Mouse (Mus musculus) frontal cortex, adult 2 months (tissue): ENCODE results near the gene Atp10a. TPM values are rescaled to one million over a fixed set of nuclear protein-coding genes. Genes with fewer than 3 reads are reported as not detected.
A peak's percentile ranks its signal among the peaks of the same experiment; 100 is the strongest.

ENCODE experiments used
- DNase-seq, 2 experiments: peaks; one replicate each; pipeline ENCODE4 v3.0.0; 2022; ENCODE audit warnings: low spot score in 1 of 2; ENCODE audit errors: extremely low spot score in 1 of 2
- polyA plus RNA-seq: library from polyadenylated mRNA; depleted of rRNA; stranded (reverse); fragments of >200 nt; gene quantifications from 2 replicates; pipeline ENCODE4 v1.2.3, GENCODE M21; 2012; rRNA removed

The Atp10a gene
- 9.1 and 9.2 TPM in 2 replicates for polyA plus RNA-seq

GRCm38 (mm10) chr7:58655866-58656265 is at the start of gene Atp10a:
Atp10a (plus strand) TSS chr7:58656166.
- no peak for DNase-seq

GRCm38 (mm10) chr7:58618048-58618447 is 37.9 kb upstream of the Atp10a start:
- DNase-seq: no peak

- peak in 1 of 2 experiments; percentile 4 for DNase-seq
These were observed 29.4 kb upstream of the Atp10a start for GRCm38 (mm10) chr7:58626305-58627155.

DNA sequence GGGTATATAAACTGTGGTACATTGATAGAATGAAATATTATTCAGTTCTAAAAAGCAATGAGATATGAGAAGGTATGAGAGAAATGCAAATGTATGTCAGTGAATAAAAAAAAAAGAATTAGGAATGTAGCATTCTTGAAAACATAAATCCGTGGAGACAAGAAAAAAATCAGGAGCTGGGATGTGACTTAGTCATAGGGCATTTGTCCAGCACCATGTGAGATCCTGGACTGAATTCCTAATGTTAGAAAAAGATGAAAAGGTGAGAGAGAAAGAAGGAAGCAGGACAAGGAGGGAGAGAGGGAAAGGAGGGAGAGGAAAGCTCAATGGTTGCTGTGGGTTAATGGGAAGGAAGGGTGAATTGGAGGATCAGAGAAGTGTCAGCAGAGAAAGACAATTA is 28.6 kb upstream of the Atp10a start:
- DNase-seq: no peak

GRCm38 (mm10) chr7:58629233-58629632 is 26.7 kb upstream of the Atp10a start:
- no peak for DNase-seq

- no peak for DNase-seq
These were observed 22.3 kb upstream of the Atp10a start for GRCm38 (mm10) chr7:58633683-58634082.

- DNase-seq: no peak
These were observed 16.3 kb upstream of the Atp10a start for GRCm38 (mm10) chr7:58639676-58640075.

DNA sequence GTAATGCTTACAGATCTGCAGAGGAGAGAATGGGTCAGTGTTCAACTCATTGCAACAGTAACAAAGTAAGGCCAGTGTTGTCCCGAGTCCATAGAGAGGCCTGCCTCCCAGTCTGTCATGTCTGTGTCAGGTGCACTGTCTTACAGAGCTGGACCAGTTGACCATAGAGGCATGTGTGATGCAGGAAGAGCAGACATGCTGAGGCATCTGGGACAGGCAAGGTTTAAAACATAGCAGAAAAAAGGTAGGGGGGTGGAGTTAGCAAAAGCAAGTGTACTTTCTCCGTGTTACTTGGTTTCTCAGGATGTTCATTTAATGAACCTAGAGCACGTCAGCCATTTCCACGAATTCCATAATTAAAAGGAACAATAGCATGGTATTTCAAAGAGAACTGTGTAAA is 15.5 kb upstream of the Atp10a start:
- no peak for DNase-seq

DNA sequence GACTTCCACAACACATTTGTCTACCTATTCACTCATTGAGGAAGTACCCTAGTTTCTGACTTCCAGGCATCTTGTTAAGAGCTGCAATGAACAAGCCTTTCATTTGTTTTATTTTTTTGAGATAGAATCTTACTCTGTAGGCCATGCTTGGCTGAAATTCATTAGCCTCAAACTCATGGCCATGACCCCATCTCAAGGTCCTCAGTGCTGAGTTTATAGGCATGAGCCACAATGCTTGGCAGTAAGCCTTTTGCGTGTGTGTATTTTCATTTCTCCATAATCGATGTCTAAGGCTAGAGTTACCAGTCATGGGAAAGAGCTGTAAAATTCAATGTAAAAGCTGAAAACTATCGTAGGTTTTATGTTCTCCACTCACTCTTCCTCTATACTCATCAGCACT is 14.1 kb upstream of the Atp10a start:
- no peak for DNase-seq

- no peak for DNase-seq
These were observed 8.6 kb upstream of the Atp10a start for GRCm38 (mm10) chr7:58647404-58647803.

GRCm38 (mm10) chr7:58657913-58658789 is 2.2 kb downstream of the Atp10a start:
- peak in 1 of 2 experiments; percentile 15 for DNase-seq

- DNase-seq: no peak
These were observed 2.9 kb downstream of the Atp10a start for GRCm38 (mm10) chr7:58658790-58659405.

DNA sequence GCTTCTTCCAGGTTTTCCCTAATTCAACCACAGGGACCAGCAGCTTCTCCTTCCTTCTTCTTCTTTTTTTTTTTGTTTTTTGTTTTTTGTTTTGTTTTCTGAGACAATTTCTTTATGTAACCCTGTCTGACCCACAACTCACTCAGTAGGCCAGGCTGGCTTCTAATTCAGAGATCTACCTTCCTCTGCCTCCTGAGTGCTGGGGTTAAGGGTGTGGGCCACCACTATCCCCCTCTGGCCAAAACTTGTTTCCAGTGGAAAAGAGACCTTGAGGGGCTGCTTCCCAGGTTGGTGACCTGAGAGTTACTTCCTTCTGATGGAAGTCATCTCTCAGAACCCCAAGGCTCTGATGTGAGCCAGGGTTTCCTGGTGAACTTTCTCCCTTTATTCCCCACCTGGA is 4.1 kb downstream of the Atp10a start:
- no peak for DNase-seq

GRCm38 (mm10) chr7:58660665-58661064 is 4.7 kb downstream of the Atp10a start:
- no peak for DNase-seq

DNA sequence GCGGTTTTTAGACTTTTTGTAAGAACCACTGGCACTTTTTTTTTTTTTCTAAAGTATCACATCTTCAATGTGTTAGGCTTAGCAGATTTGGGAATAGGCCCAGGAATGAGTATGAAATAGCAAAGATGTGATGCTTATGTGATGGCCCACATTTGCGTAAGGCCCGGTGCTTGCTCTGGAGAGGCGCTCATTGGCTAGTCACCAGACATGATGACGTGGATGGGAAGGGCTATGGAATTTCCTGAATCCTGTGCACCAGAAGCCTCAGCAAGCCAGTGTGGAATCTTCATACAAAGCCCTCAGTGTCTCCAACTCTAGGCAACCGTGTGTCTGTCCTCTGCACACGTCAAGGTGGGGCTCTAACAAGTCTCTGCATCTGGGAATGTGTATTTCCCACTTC is 5.1 kb downstream of the Atp10a start:
- DNase-seq: no peak

DNA sequence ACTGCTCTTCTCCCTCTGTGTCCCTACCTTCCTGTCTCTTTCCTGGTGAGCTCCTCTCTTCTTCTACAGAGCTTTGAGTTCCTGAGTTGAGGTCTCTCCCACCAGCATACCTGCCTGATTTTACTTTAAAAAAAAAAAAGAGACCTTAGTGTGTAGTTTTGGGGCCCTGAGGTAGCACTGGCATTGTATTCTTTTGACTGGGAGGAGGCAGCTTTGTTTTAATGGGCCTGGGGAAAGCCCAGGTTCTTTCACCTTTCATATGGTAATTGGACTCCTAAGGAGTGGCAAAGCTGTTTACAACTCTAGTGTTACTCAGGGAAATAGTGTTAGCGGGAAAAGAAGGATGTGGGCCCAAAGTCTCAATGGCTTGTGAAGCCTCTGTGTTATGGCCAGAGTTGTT is 12.7 kb downstream of the Atp10a start:
- no peak for DNase-seq

GRCm38 (mm10) chr7:58676075-58676474 is 20.1 kb downstream of the Atp10a start:
- no peak for DNase-seq

DNA sequence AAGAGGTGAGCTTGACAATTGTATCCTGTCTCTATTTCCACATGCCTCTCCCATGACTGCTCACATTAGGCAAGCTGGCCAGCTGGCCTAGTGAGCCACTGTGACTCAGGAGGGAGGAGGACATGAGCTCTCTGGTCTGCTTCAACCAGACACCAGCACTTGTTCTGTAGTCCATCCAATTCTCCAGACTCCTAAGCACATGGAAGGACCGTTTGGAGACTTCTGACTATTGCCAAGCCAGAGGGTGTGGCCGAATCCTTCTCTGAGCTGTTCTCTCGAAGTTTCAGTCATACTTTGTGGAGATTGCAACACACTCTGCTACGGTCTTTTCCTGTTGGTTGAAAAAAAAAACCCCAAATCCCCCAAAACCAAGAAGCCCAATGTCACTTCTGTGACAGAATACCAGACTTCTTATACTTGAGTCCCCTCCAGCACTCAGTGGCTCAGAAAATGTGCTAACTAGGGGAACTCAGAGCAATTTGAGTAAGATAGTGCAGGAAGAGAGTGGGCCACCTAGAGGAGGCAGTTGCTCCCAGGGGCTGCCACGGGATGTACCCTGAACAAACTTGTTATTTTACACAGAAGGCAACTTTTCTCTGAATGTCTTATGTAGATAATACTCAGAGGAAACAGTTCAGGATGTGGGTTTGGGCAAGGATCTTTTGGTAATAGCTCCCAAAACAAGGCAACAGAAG is 21.3 kb downstream of the Atp10a start:
- no peak for DNase-seq

GRCm38 (mm10) chr7:58685967-58686366 is 30.0 kb downstream of the Atp10a start:
- no peak for DNase-seq

DNA sequence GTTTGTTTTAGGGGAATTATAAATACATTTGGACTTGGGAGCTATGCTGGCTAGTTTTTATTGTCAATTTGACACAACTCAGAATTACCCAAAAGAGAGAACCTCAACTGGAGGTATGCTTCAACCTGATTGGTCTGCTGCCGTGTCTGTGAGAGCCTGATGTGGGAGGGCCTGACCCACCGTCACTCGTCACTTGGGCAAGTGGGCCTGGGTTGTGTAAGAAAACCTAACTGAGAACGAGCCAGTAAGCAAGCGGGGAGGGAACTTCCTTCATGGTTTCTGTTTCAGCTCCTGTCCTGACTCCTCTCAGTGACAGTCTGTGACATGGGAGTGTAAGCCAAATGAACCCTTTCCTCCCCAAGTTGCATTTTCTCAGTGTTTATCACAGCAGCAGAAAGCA is 30.6 kb downstream of the Atp10a start:
- no peak for DNase-seq

- no peak for DNase-seq
These were observed 31.0 kb downstream of the Atp10a start for GRCm38 (mm10) chr7:58686997-58687396.
